Mouse (Mus musculus) megakaryocyte, embryonic 14.5 days (primary cell): ENCODE results near the gene Plxnd1.

Source experiments
- FLI1 ChIP-seq: IDR thresholded peaks from 2 replicates; pipeline ENCODE4 v1.6.1; 2012; ENCODE audit warnings: low read length, inconsistent platforms, mixed read lengths
- GATA1 ChIP-seq: IDR thresholded peaks from 3 replicates; pipeline ENCODE4 v1.6.1; 2012; ENCODE audit warnings: mixed read lengths, low read length, inconsistent platforms, borderline replicate concordance

DNA sequence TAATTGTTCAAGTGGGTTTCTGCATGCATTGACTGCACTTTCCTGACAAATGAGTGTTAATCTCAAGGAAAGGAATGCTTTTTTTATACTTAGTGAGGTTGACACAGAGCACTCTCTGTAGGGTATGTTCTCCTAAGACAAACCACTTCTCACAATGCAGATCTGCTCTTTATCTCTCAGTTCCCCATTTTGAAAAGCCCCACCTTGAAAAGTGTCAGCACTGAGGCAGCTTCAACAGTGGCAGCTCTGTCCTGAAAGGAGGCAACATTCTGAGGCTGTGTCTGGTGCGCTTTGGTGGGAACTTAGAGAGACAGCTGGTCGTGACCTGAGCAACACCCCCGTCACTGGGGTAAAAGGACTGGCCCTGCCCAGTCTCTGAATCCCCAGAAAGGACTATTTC is 85.8 kb downstream of the Plxnd1 start:
- no peak for TF ChIP-seq GATA1
- no peak for TF ChIP-seq FLI1
